Mouse (Mus musculus) neural tube, embryonic 12.5 days (tissue): ENCODE measurements at regions not wholly inside any gene's neighbourhood (a gene's known extent, or its start where the extent isn't known, plus 50 kb on each side); places are given as distances from the start of the nearest gene placed in this dataset.

Experiments
- ATAC-seq: fragments of 200-750 bp; cut with Nextera tagmentation; 2 replicates; pipeline ENCODE4 v1.8.0; 2017; ENCODE audit warnings: low read depth, mild to moderate bottlenecking, moderate TSS enrichment, moderate library complexity; ENCODE audit not compliant: low FRiP score
- H3K27ac ChIP-seq: fragments of 300-500 bp; sonication (generic); 2 replicates; pipeline ENCODE4 v1.5.1; 2016
- H3K27me3 ChIP-seq: fragments of 300-500 bp; sonication (generic); replicated peaks from 2 replicates; pipeline ENCODE4 v1.6.1; 2016; ENCODE audit warnings: mild to moderate bottlenecking
- H3K36me3 ChIP-seq: fragments of 300-500 bp; sonication (generic); 2 replicates; pipeline ENCODE4 v1.6.1; 2016; ENCODE audit warnings: mild to moderate bottlenecking
- H3K4me1 ChIP-seq: fragments of 300-500 bp; sonication (generic); 2 replicates; pipeline ENCODE4 v1.6.1; 2016
- H3K4me2 ChIP-seq: fragments of 300-500 bp; sonication (generic); replicated peaks from 2 replicates; pipeline ENCODE4 v1.6.1; 2016; ENCODE audit warnings: mild to moderate bottlenecking
- H3K4me3 ChIP-seq: fragments of 300-500 bp; sonication (generic); 2 replicates; pipeline ENCODE4 v1.5.1; 2016
- H3K9ac ChIP-seq: fragments of 300-500 bp; sonication (generic); 2 replicates; pipeline ENCODE4 v1.6.1; 2016; ENCODE audit warnings: mild to moderate bottlenecking
- H3K9me3 ChIP-seq: fragments of 300-500 bp; sonication (generic); 2 replicates; pipeline ENCODE4 v1.6.1; 2016; ENCODE audit warnings: mild to moderate bottlenecking
- WGBS: fragments of 180-500 bp; shearing (Covaris S2); methylation state at CpG from one replicate; pipeline ENCODE4 v1.1.7; 2016; 5-methylcytosine and 5-hydroxymethylcytosine counted together

- Histone ChIP-seq H3K4me1 (peaks cover 21% of the 10 kb centered on the region), H3K9ac (no peak overlapping the region), H3K4me3 (no peak overlapping the region), H3K4me2 (no peak overlapping the region), H3K27ac (no peak overlapping the region), H3K27me3 (no peaks in the 10 kb centered on the region), H3K36me3 (no peaks in the 10 kb centered on the region), H3K9me3 (no peaks in the 10 kb centered on the region)
- no peak for ATAC-seq
- 80% methylated on average over 11 of the region's 11 CpGs for WGBS
Observed at GRCm38 (mm10) chr10:42091546-42092168, 73.4 kb upstream of the Armc2 start.

GRCm38 (mm10) chr10:42090806-42091205 is 72.6 kb upstream of the Armc2 start:
- Histone ChIP-seq H3K27me3 (no peaks in the 10 kb centered on the region), H3K4me3 (no peak overlapping the region), H3K27ac (no peak overlapping the region), H3K9me3 (no peaks in the 10 kb centered on the region), H3K4me2 (no peak overlapping the region), H3K4me1 (peaks cover 21% of the 10 kb centered on the region), H3K36me3 (no peaks in the 10 kb centered on the region), H3K9ac (no peak overlapping the region)
- 94% methylated on average over 7 of the region's 7 CpGs for WGBS
- ATAC-seq: no peak

DNA sequence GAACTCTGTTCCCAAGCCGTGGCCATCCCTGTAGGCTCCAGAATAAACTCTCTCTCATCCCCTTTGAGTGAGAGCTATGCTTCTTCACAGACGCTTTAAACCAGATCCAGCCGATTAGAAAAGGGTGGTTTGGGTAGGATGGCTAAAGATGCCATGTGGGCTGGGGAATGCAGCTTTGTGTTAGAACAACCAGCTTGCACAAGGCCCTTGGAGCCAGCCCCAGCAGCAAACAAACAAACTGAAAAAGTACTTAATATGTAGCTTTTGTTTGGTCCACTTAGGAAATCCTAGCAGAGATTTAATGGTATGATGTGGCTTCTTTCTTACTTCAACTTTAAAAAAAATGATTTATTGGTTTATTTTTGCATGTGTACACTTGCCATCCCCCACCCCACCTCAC is 71.9 kb upstream of the Armc2 start:
- H3K4me2 ChIP-seq: no peak overlapping the region
- H3K9me3 ChIP-seq: 0 out of 2 replicates have a peak, but pooled peaks cover 3% of the 10 kb centered on the region
- no peak overlapping the region for H3K27ac ChIP-seq
- H3K4me1 ChIP-seq: peaks cover 21% of the 10 kb centered on the region
- no peak for ATAC-seq
- no peak overlapping the region for H3K4me3 ChIP-seq
- no peaks in the 10 kb centered on the region for H3K36me3 ChIP-seq
- H3K27me3 ChIP-seq: no peaks in the 10 kb centered on the region
- H3K9ac ChIP-seq: no peak overlapping the region
- WGBS: 30% methylated on average over 3 of the region's 3 CpGs

DNA sequence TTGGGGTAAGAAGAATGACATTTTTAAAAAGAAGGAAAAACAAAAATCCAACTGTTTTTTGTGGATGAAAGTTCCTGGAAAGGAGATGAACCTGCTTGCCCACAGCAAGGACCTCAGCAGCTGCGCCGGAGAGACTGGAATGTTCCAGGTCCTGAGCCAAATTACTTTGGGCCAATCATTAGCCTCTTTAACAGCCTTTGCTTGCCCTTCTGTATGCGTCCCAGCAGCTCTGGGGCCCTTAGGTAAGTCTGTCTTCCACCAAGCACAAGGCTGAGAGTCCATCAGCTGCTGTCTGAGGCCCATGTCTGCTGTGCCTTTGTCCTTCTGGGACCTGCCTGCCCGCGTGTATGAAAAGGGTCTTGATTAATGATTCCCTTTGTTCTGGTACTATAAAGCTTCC is 71.4 kb upstream of the Armc2 start:
- Histone ChIP-seq H3K9ac (no peak overlapping the region), H3K9me3 (0 out of 2 replicates have a peak, but pooled peaks cover 7% of the 10 kb centered on the region), H3K36me3 (no peaks in the 10 kb centered on the region), H3K4me3 (no peak overlapping the region), H3K4me1 (peaks cover 21% of the 10 kb centered on the region), H3K27me3 (no peaks in the 10 kb centered on the region), H3K4me2 (no peak overlapping the region), H3K27ac (no peak overlapping the region)
- peak; percentile 69; the same call in 1 of the 2 replicates for ATAC-seq
- WGBS: 32% methylated on average over 5 of the region's 5 CpGs

- Histone ChIP-seq H3K27ac (no peak overlapping the region), H3K36me3 (no peaks in the 10 kb centered on the region), H3K4me2 (no peak overlapping the region), H3K4me3 (no peak overlapping the region), H3K4me1 (peaks cover 21% of the 10 kb centered on the region), H3K9ac (no peak overlapping the region), H3K27me3 (no peaks in the 10 kb centered on the region), H3K9me3 (0 out of 2 replicates have a peak, but pooled peaks cover 7% of the 10 kb centered on the region)
- WGBS: 34% methylated on average over 3 of the region's 3 CpGs
- ATAC-seq: no peak
Observed at GRCm38 (mm10) chr10:42089235-42089625, 71.0 kb upstream of the Armc2 start.

DNA sequence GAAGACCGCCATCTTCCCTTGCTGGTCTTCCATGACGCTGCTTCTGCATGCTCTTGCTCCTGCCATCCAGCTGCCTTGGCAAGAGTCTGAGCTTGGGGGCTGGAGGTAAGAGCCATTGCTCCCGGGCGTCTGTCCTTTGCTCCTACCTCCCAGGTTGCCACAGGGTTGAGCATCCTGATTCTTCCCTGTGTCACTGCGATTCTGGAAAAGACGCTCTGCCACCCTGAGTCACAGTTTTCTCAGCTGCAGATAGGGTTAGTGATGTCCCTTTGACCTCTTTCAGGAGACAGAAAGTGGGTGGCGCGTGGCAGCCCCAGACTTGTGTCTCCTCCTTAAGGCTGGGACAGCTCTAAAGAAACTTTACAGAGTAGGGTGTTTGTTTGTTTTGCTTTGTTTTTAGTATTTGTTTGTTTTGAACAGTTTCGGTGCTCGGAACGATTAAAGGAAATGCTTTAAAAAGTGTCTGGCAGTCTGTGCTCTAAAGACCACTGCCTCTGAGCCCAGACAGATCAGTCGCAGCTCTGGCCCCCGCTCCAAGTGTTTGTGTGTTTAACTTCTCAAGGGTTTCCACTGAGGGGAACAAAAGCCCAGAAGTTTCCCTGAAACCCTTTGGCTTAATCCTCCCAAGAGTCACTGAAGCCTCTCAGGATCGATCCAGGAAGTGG is 70.5 kb upstream of the Armc2 start:
- Histone ChIP-seq H3K4me1 (peaks cover 21% of the 10 kb centered on the region), H3K9me3 (0 out of 2 replicates have a peak, but pooled peaks cover 7% of the 10 kb centered on the region), H3K36me3 (no peaks in the 10 kb centered on the region), H3K4me3 (no peak overlapping the region), H3K9ac (no peak overlapping the region), H3K4me2 (no peak overlapping the region), H3K27ac (no peak overlapping the region), H3K27me3 (no peaks in the 10 kb centered on the region)
- ATAC-seq: no peak
- 68% methylated on average over 14 of the region's 14 CpGs for WGBS

GRCm38 (mm10) chr10:42087906-42088305 is 69.7 kb upstream of the Armc2 start:
- 0 out of 2 replicates have a peak, but pooled peaks cover 7% of the 10 kb centered on the region for H3K9me3 ChIP-seq
- WGBS: 89% methylated on average over 3 of the region's 3 CpGs
- no peak overlapping the region for H3K27ac ChIP-seq
- H3K4me3 ChIP-seq: no peak overlapping the region
- no peaks in the 10 kb centered on the region for H3K27me3 ChIP-seq
- no peak for ATAC-seq
- H3K36me3 ChIP-seq: no peaks in the 10 kb centered on the region
- peaks cover 19% of the 10 kb centered on the region for H3K4me1 ChIP-seq
- no peak overlapping the region for H3K4me2 ChIP-seq
- no peak overlapping the region for H3K9ac ChIP-seq

- Histone ChIP-seq H3K36me3 (no peaks in the 10 kb centered on the region), H3K27me3 (no peaks in the 10 kb centered on the region), H3K4me2 (no peak overlapping the region), H3K9ac (no peak overlapping the region), H3K9me3 (0 out of 2 replicates have a peak, but pooled peaks cover 7% of the 10 kb centered on the region), H3K4me3 (no peak overlapping the region), H3K27ac (no peak overlapping the region), H3K4me1 (peaks cover 13% of the 10 kb centered on the region)
- no peak for ATAC-seq
- WGBS: 95% methylated on average over 10 of the region's 10 CpGs
Observed at GRCm38 (mm10) chr10:42086691-42087090, 68.4 kb upstream of the Armc2 start.

GRCm38 (mm10) chr10:42085295-42085694 is 67.1 kb upstream of the Armc2 start:
- Histone ChIP-seq H3K4me2 (no peak overlapping the region), H3K27me3 (no peaks in the 10 kb centered on the region), H3K4me1 (peaks cover 13% of the 10 kb centered on the region), H3K36me3 (no peaks in the 10 kb centered on the region), H3K9ac (no peak overlapping the region), H3K4me3 (no peak overlapping the region), H3K9me3 (0 out of 2 replicates have a peak, but pooled peaks cover 7% of the 10 kb centered on the region), H3K27ac (no peak overlapping the region)
- WGBS: 79% methylated on average over 2 of the region's 2 CpGs
- no peak for ATAC-seq

GRCm38 (mm10) chr10:42082227-42082840 is 64.1 kb upstream of the Armc2 start:
- Histone ChIP-seq H3K4me3 (no peak overlapping the region), H3K36me3 (no peaks in the 10 kb centered on the region), H3K4me1 (no peaks in the 10 kb centered on the region), H3K9me3 (0 out of 2 replicates have a peak, but pooled peaks cover 7% of the 10 kb centered on the region), H3K27me3 (no peaks in the 10 kb centered on the region), H3K4me2 (no peak overlapping the region), H3K9ac (no peak overlapping the region), H3K27ac (no peak overlapping the region)
- 76% methylated on average over 7 of the region's 7 CpGs for WGBS
- no peak for ATAC-seq

- Histone ChIP-seq H3K4me3 (no peak overlapping the region), H3K9me3 (0 out of 2 replicates have a peak, but pooled peaks cover under 1% of the 10 kb centered on the region), H3K4me2 (no peak overlapping the region), H3K27ac (no peak overlapping the region), H3K4me1 (no peaks in the 10 kb centered on the region), H3K9ac (no peak overlapping the region), H3K36me3 (no peaks in the 10 kb centered on the region), H3K27me3 (no peaks in the 10 kb centered on the region)
- ATAC-seq: no peak
Observed at GRCm38 (mm10) chr10:42079775-42080174, 61.5 kb upstream of the Armc2 start.

GRCm38 (mm10) chr10:42076711-42077110 is 58.5 kb upstream of the Armc2 start:
- 83% methylated on average over 4 of the region's 4 CpGs for WGBS
- Histone ChIP-seq H3K27ac (no peak overlapping the region), H3K9me3 (no peaks in the 10 kb centered on the region), H3K4me3 (no peak overlapping the region), H3K4me2 (no peak overlapping the region), H3K36me3 (no peaks in the 10 kb centered on the region), H3K4me1 (peaks cover 5% of the 10 kb centered on the region; the same call in 1 of the 2 replicates), H3K9ac (no peak overlapping the region), H3K27me3 (no peaks in the 10 kb centered on the region)
- ATAC-seq: no peak
